Mouse (Mus musculus): ENCODE results near the gene Cyp2j7. TPM values are rescaled to one million over a fixed set of nuclear protein-coding genes. Genes with fewer than 3 reads are reported as not detected.

Cyp2j7 gene
- polyA plus RNA-seq, 1 experiment from 2014 or later, result not detected

GRCm38 (mm10) chr4:96161575-96161974 is 74.9 kb downstream of the Cyp2j7 start:
- Histone ChIP-seq H3K27ac (ENCODE audit: low read length) (no peak overlapping the region), H3K27me3 (ENCODE audit: control insufficient read depth, insufficient read depth, low read length) (no peaks in the 10 kb centered on the region), H3K4me2 (replicated peaks; ENCODE audit: low read depth, low read length) (no peak overlapping the region), H3K4me1 (ENCODE audit: control insufficient read depth, insufficient read depth, low read length) (no peaks in the 10 kb centered on the region), H3K9me3 (ENCODE audit: control insufficient read depth, low read depth, low read length) (no peaks in the 10 kb centered on the region), H3K4me3 (ENCODE audit: low read depth, low read length) (no peak overlapping the region), H3K36me3 (ENCODE audit: control insufficient read depth, insufficient read depth, low read length) (no peaks in the 10 kb centered on the region), H3K9ac (replicated peaks; ENCODE audit: low read depth, low read length) (no peak overlapping the region)
- 70% methylated on average over 1 of the region's 1 CpGs for WGBS
- ATAC-seq (ENCODE audit: insufficient number of reproducible peaks, insufficient read depth, low FRiP score, low read depth), result no peak

Other genes with a start within 250 kb of the Cyp2j7 start
- gene Cyp2j13, start 159.1 kb downstream of the Cyp2j7 start, polyA plus RNA-seq (2014; fragmentation: Nextera tagmentation; extraction: Ambion mirVana), result 0.33 TPM in 1 of 2 replicates, not detected in the other
- gene Cyp2j12, start 95.5 kb downstream of the Cyp2j7 start, polyA plus RNA-seq (2014; fragmentation: Nextera tagmentation; extraction: Ambion mirVana), result not detected in 2 replicates
- gene Cyp2j11, start 112.0 kb upstream of the Cyp2j7 start, polyA plus RNA-seq (2014; fragmentation: Nextera tagmentation; extraction: Ambion mirVana), result not detected in 2 replicates

All from stomach, embryonic 14.5 days (tissue).